Mouse (Mus musculus): Measurements from ENCODE around the gene Clpb. TPM values are rescaled to one million over a fixed set of nuclear protein-coding genes. Genes with fewer than 3 reads are reported as not detected.

Clpb gene
- polyA plus RNA-seq, 1 experiment: 41.2 TPM

DNA sequence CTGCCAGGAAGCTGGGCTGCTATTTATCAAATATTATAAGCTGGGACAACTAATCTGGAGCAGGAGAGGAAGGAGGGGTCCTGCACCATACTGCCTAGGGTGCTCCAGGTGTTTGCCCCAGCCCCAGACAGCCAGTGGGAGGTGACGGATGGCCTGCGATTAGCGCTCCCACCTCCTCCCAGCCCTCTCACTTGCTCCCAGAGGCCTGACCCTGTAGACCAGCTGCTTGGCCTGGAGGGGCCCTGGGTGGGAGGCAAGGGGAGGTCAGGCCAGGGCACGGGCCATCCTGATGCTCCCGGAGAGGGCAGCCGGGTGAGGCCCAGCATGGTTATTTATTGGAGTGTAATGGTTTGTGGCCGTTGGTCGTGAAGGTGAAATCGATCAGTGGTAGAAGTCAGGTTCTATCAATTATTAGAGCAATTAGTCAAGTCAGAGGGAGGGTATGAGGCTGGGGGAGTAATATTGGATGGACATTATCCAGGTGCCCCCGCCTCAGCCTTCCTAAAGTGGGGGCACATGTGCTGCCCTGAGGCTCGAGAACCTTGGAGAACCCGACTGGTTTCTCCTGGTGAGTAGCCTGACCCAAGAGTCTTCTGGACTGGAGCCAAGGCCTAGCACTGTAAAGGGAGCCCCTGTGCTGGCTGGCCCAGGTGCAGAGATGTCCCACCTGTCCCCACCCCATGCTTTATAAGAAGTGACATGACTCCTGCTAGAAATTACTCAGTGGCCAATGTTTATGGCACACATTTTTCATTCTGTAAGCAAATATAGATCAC lies 83.3 kb downstream of the Clpb start:
- TF ChIP-seq GATA1 (IDR thresholded peaks at IDR 0.05; ENCODE audit: low read length): no peak

DNA sequence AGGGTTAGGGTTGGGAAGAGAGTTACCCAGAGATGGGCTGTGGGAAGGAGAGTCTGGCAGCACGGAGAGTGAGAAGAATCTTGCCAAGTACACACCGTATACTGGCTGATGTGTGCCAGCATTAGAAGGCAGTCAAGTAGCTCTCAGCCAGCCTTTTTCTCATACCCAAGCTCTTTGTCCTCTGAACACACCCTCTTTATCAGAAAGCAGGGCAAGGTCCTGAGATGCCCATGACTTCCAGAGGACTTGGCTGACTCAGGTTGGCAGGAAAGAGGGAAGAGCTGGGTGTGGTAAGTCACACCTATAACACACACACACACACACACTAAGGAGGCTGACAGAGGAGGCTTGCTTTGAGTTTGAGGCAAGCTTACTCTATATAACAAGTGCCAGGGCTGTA lies 86.8 kb downstream of the Clpb start:
- no peak for TF ChIP-seq GATA1 (IDR thresholded peaks at IDR 0.05; ENCODE audit: low read length)

DNA sequence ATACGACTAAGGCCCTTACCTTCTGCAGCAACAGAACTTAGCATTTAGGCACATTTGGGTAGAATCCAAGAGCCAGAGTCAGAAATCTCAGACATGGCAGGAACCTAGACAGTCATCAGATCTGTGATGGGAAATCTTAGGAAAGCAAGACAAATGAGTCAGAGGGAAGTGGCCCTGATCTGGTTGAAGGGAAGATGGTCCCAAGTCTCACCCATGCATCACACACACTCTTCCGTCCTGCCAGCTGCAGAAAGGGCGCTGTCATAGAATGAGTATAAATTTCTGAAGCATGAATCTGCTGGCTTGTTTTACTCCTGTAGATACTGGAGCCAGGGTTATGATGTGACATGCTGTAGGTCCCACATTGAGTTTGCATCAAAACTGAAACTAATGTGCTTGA lies 88.9 kb downstream of the Clpb start:
- TF ChIP-seq GATA1 (IDR thresholded peaks at IDR 0.05; ENCODE audit: low read length): no peak

DNA sequence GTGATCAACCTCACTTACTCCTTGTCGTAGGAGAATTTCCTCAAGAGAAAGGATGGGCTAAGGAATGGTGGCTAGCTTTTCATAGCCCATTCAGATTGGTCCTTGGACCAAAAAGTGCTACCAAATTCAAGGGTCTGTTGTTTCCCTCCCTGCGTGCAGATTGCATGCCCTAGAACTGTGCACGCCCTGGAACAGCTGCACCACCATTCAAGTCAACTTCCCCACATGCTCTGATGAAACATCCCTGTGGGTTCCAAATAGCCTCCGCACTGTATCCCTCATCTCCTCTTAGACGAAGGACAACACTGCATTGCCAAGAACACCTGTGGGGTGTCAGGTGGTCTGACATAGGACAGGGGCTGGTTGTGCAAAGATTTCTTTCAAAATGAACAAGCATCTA lies 90.1 kb downstream of the Clpb start:
- no peak for TF ChIP-seq GATA1 (IDR thresholded peaks at IDR 0.05; ENCODE audit: low read length)

DNA sequence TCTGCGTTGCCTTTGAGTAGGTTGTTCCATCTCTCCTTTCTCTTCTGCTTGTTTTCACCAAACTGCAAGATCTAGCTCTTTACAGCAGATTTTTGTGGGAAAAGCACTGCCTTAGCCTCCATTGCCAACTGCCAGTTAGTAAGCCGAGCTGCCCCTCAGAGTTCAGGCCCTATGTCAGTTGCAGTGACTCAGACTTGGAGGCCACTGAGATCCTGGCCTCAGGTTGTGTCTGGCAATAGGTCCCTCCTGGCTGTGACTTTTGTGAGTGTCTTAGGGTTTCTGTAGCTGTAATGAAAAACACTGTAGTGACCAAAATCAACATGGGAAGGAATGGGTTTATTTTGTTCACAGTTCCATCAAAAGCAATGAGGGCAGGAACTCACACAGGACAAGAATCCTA lies 91.0 kb downstream of the Clpb start:
- TF ChIP-seq GATA1 (IDR thresholded peaks at IDR 0.05; ENCODE audit: low read length): no peak

DNA sequence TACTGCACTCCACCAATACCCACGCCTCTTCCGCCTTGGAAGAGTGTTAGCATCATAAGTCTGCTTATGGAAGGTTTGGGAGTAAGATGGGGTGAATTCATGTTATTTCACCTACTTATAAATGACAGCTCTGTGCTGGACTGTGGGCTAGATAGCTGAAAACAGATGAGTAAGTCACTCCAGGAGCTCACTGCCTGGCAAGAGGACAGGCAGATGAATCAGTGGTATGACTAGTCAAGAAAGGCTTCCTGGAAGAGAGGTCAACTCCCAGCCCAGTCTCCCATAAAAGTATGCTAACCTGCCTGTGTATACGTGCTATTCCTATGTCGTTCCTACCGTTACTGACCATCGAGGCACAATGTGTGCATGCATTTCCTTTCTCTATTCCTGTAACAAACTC lies 91.9 kb downstream of the Clpb start:
- no peak for TF ChIP-seq GATA1 (IDR thresholded peaks at IDR 0.05; ENCODE audit: low read length)

DNA sequence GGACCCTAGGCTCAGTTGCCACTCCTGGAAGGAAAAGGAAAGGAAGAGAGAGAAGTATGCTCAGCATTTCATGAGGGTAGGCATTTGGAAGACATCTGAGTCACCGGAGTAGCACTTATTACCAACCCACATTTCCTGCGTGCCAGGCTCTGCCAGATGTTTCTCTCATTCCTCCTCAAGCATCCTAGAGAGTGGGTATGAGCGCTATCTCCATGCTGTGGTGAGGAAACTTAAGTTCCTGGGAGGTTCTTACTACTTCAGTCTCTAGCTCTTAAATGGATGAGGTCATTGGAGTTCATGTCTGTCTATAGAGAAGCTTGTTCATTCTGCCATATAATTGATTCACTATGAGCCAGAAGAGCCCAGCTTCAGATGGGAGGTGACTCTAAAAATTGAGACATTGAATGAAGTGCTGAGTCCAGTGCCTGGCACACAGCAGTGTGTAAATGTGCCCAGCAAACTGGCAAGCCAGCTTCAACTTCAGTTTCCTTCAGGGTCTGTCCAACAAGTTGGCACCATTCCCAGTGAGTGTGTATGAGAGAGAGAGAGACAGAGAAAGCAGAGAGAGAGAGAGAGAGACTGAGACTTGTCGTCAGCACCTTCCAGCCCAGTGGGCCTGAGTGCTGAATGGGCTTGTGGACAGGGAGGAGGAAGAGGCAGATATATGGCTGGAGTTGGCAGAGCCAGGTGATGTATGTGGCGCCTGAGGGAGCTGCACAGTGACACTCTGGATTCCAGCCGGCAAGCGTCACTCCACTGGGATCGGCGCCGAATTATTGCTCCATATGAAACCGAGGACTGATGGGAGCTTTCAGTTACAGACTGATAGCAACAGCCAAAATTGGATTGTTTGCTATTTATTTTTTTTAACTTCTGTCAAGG lies 98.7 kb downstream of the Clpb start:
- TF ChIP-seq GATA1 (IDR thresholded peaks at IDR 0.05; ENCODE audit: low read length): no peak

DNA sequence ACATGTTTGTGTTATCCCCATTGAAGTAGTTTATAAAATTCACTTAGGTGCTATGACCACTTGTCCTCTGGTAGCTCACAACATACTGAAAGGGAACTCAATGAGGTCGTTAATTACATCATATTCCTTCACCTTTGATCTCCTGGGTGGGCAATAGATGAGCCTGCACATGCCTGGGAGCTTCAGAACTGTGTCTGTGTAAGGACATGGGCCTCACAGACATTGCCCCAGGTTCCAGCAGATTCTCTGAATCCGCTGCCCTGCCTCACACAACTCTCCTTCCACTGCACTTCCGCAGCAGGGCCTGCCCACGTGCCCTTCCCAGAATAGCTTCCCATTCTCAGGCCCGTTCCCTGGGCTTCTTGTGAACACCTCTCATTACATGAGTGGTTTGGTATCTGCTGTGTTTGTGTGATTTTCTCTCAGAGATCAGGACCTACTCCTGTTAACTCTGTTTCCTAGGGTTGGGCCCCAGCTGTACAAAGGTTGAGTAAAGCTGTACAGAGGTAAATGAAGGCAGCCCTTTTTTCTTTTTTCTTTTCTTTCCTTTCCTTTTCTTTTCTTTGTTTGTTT lies 104.0 kb downstream of the Clpb start:
- TF ChIP-seq GATA1 (IDR thresholded peaks at IDR 0.05; ENCODE audit: low read length): no peak

DNA sequence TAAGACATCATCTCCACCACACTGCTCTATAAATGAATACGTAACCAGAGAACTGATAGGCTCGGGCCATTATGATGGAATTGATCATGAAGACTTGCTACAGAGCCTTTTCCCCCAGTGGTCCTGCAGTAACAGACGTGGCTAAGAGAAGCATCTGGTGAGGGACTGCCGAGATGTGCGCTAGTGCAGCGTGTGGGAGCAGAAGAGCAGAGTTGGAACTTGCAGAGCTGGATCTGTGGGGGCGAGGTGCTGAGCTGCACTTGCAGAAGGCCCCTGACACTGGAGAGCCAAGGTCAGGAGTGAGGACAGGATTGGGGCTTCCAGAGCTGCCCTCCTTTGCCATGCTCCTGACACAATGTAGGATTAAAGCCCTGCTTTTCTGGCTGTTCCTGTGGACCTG lies 106.6 kb downstream of the Clpb start:
- no peak for TF ChIP-seq GATA1 (IDR thresholded peaks at IDR 0.05; ENCODE audit: low read length)

DNA sequence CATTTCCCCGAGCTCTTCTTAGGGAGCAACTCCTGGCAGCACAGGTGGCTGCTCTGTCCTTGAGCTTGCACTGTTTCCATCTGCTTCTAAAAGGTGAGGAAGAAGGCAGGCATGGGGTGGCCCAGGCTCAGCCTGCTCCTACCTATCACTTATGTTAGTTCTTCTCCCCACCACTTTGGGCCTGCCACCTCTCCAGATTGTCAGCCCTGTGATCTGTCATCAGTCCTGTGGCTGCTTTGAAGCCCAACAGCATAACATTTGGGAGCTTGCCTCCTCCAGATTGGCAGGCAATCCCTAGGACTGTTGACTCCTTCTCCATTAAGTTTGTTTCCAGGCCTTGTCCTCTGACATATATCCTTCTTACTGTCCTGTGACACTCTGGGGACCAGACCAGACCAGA lies 108.2 kb downstream of the Clpb start:
- TF ChIP-seq GATA1 (IDR thresholded peaks at IDR 0.05; ENCODE audit: low read length): no peak

DNA sequence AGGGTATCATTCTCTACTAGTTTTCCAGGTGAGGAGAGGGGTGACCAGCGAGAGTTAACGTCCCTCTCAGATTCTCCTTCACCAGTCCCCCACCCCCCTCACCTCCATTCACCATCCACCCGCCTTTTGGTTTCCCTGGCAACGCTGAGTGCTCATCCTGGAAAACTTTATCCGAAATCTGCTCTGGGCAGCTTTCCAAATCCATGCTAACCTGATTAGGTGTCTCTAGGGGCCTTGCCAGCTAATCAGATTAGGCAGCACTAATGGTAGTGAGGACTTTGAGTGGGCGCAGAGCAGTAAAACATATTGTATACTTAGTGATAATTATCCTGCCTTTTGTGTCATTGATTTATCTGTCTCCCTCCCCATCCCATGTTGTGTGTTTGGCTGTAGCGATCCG lies 109.3 kb downstream of the Clpb start:
- no peak for TF ChIP-seq GATA1 (IDR thresholded peaks at IDR 0.05; ENCODE audit: low read length)

DNA sequence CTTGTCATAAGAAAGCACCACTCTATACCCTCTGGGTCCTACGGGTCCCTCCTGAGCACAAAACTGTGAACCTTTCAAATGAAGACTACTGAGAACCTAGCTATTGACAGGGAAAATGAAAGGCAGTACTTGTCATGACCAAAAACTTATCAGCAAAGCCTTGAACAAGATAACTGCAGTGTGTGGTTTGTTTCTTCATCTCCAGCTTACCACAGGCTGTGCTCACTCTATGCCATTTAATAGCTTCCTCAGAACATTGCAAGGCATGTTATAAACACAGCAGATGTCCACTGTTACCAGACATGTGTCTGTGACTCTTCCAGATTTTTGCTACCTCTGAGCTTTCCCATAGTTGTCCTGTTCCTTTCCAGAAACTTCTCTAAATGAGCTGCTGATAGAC lies 113.6 kb downstream of the Clpb start:
- no peak for TF ChIP-seq GATA1 (IDR thresholded peaks at IDR 0.05; ENCODE audit: low read length)

DNA sequence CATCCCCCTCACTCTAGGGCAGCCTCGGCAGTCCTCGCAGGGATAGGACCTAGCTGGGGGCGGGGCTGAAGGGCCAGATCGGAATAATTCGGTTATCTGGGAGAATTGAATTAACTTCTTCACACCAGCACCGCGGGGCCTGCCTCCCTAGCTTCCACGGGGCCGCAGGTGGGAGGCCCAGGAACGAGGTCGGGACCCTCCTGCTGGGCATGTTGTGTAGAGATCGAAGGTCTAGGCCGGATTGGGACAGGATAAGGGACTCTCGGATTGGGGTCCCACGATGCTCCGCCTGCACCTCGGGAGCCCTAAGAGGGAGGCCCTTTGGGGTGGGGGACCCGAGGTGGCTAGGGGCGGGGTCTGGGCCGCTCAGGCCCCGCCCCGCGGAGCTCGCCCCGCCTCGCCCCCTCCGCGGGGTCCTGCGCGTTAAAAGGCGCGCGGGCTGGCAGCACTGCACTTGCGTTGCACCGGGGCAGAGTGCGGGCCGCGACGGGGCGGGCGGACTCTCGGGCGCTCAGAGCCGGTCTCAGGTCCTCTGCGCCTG lies 154.5 kb downstream of the Clpb start, which contains the start of gene Phox2a:
Gene Phox2a, plus strand, starts transcription at position 453 of the 541 bp plus-strand sequence.
- TF ChIP-seq GATA1 (IDR thresholded peaks at IDR 0.05; ENCODE audit: low read length): no peak

DNA sequence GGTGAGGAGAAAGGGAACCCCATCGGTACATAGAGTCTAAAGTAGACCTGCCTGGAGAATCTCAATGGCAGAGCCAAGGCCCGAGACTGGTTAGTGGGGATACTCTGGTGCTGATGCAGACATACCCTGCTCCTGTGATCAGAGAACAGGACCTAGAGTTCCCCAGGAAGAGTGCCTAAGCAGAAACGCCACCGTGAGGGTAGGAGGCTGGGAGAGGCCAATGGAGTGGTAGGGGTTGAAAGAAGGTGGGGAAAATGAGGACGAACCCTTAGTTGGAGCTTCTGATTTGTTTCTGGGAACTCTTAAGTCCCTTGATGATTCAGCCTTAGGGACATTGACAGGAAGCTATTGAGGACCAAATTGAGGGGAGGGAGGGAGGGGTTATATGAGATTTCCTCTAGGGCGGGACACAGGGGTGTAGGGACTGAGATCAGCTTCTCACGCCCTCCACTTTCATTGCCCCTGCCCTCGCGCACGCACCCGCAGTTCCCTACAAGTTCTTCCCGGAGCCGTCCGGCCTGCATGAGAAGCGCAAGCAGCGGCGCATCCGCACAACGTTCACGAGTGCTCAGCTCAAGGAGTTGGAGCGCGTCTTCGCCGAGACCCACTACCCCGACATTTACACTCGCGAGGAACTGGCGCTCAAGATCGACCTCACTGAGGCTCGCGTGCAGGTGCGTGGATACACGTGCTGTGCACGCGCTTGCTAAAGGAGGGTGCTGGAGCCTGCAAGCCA lies 157.0 kb downstream of the Clpb start:
- TF ChIP-seq GATA1 (IDR thresholded peaks at IDR 0.05; ENCODE audit: low read length): no peak

Measured in G1E-ER4 (cell line).